Mouse (Mus musculus): ENCODE results near the gene Spata17. TPM values are rescaled to one million over a fixed set of nuclear protein-coding genes. Genes with fewer than 3 reads are reported as not detected.
"Not testable (repeated sequence)": the region's sequence is repeated elsewhere in the genome, so short reads cannot be mapped to it uniquely, and the experiment has no call there.

Gene Spata17
- polyA plus RNA-seq, 1 experiment from 2014 or later = 1.2 TPM

GRCm38 (mm10) chr1:187155658-187156057, 59.6 kb downstream of the Spata17 start:
- H3K27me3 ChIP-seq = no peaks in the 10 kb centered on the region
- ATAC-seq (ENCODE audit: low FRiP score) = no peak
- H3K9me3 ChIP-seq = no peaks in the 10 kb centered on the region
- H3K4me1 ChIP-seq = no peaks in the 10 kb centered on the region
- H3K27ac ChIP-seq = no peak overlapping the region
- no peaks in the 10 kb centered on the region for H3K36me3 ChIP-seq (replicated peaks)
- no peak overlapping the region for H3K4me3 ChIP-seq (replicated peaks)
- H3K4me2 ChIP-seq = no peak overlapping the region
- H3K9ac ChIP-seq = no peak overlapping the region

DNA sequence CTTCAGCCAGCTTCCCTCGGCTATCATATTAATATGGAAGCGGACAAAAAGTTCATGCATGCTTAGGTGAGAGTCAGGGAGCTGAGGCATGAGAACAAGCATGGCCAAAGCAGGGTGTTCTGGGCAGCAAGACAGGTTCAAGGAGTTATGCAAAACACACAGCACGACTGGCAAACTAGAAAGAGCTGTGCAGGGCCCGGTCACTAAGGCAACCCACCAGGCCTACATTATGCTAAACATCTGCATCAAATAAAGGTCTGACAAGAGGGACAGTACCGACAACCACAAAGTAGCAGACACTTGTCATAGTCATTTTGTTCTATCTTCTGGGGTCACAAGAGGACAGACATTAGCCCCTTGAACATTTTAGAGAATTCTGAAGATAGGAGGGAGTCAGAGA, 61.6 kb downstream of the Spata17 start:
- H3K4me1 ChIP-seq = no peaks in the 10 kb centered on the region
- H3K27me3 ChIP-seq = no peaks in the 10 kb centered on the region
- H3K27ac ChIP-seq = no peak overlapping the region
- no peak overlapping the region for H3K4me3 ChIP-seq (replicated peaks)
- no peaks in the 10 kb centered on the region for H3K36me3 ChIP-seq (replicated peaks)
- H3K4me2 ChIP-seq = no peak overlapping the region
- H3K9ac ChIP-seq = no peak overlapping the region
- H3K9me3 ChIP-seq = no peaks in the 10 kb centered on the region
- ATAC-seq (ENCODE audit: low FRiP score) = no peak
- 66% methylated on average over 5 of the region's 5 CpGs for WGBS

- H3K9ac ChIP-seq = no peak overlapping the region
- 94% methylated on average over 2 of the region's 2 CpGs for WGBS
- no peaks in the 10 kb centered on the region for H3K4me1 ChIP-seq
- no peak for ATAC-seq (ENCODE audit: low FRiP score)
- no peaks in the 10 kb centered on the region for H3K9me3 ChIP-seq
- no peaks in the 10 kb centered on the region for H3K27me3 ChIP-seq
- H3K27ac ChIP-seq = no peak overlapping the region
- H3K36me3 ChIP-seq (replicated peaks) = no peaks in the 10 kb centered on the region
- no peak overlapping the region for H3K4me2 ChIP-seq
- no peak overlapping the region for H3K4me3 ChIP-seq (replicated peaks)
Observed at GRCm38 (mm10) chr1:187152571-187152970, 62.7 kb downstream of the Spata17 start.

DNA sequence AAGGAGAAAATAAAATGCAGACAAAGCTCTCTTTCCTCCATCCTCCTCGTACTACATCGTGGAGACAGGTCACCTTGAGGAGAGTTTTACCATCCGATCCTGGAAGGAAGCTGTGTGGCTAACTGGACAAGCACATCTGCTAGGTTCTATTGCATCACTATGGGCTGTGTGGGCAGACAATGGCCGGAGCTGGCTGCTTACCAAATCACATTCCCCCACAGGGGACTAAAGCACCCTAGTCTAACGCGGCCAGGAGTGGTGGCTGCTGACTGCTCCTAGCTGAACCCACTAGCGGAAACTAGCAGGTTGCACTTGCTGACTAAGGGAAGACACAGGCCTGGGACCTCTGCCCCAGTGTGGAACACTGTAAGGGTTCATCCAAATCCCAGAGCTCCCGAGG, 72.3 kb downstream of the Spata17 start:
- Histone ChIP-seq H3K36me3 (replicated peaks) (no peaks in the 10 kb centered on the region), H3K27me3 (no peaks in the 10 kb centered on the region), H3K4me3 (replicated peaks) (no peak overlapping the region), H3K9ac (no peak overlapping the region), H3K9me3 (no peaks in the 10 kb centered on the region), H3K4me2 (no peak overlapping the region), H3K4me1 (no peaks in the 10 kb centered on the region), H3K27ac (no peak overlapping the region)
- ATAC-seq (ENCODE audit: low FRiP score) = no peak
- 73% methylated on average over 8 of the region's 8 CpGs for WGBS

- 35% methylated on average over 6 of the region's 6 CpGs for WGBS
- peak; percentile 39; the same call in 1 of the 2 replicates for ATAC-seq (ENCODE audit: low FRiP score)
- no peak overlapping the region for H3K4me3 ChIP-seq (replicated peaks)
- H3K9me3 ChIP-seq = no peaks in the 10 kb centered on the region
- H3K4me1 ChIP-seq = no peaks in the 10 kb centered on the region
- H3K27me3 ChIP-seq = no peaks in the 10 kb centered on the region
- no peaks in the 10 kb centered on the region for H3K36me3 ChIP-seq (replicated peaks)
- H3K9ac ChIP-seq = no peak overlapping the region
- H3K4me2 ChIP-seq = no peak overlapping the region
- no peak overlapping the region for H3K27ac ChIP-seq
Observed at GRCm38 (mm10) chr1:187137426-187137825, 77.8 kb downstream of the Spata17 start.

- WGBS = 88% methylated on average over 6 of the region's 6 CpGs
- no peak overlapping the region for H3K4me2 ChIP-seq
- H3K27me3 ChIP-seq = no peaks in the 10 kb centered on the region
- H3K36me3 ChIP-seq (replicated peaks) = no peaks in the 10 kb centered on the region
- H3K4me1 ChIP-seq = no peaks in the 10 kb centered on the region
- no peak overlapping the region for H3K9ac ChIP-seq
- H3K4me3 ChIP-seq (replicated peaks) = no peak overlapping the region
- H3K27ac ChIP-seq = no peak overlapping the region
- no peak for ATAC-seq (ENCODE audit: low FRiP score)
- H3K9me3 ChIP-seq = no peaks in the 10 kb centered on the region
Observed at GRCm38 (mm10) chr1:187135887-187136286, 79.4 kb downstream of the Spata17 start.

DNA sequence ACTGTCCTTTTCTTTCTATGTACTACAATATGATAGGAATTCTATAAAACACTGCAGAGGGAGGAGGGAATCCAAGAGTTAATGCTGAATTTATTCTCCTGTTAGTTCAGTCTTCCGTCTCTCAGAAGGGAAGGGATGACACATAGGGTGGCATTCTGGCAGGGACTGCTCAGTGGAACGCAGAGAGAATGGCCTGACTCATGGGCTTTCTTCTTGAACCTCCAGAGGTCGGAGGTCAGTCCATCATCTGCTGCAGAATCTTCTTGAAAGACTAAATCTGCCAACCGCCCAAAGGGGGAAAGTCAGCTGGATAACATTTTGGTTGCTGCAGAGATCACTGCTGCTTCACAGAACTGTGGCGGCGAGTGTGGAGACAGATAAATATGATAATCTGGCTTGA, 81.4 kb downstream of the Spata17 start:
- Histone ChIP-seq H3K9me3 (no peaks in the 10 kb centered on the region), H3K27me3 (no peaks in the 10 kb centered on the region), H3K27ac (no peak overlapping the region), H3K4me2 (no peak overlapping the region), H3K4me1 (no peaks in the 10 kb centered on the region), H3K4me3 (replicated peaks) (no peak overlapping the region), H3K9ac (no peak overlapping the region), H3K36me3 (replicated peaks) (no peaks in the 10 kb centered on the region)
- WGBS = 75% methylated on average over 6 of the region's 6 CpGs
- no peak for ATAC-seq (ENCODE audit: low FRiP score)

- no peaks in the 10 kb centered on the region for H3K36me3 ChIP-seq (replicated peaks)
- H3K4me2 ChIP-seq = no peak overlapping the region
- ATAC-seq (ENCODE audit: low FRiP score) = no peak
- no peak overlapping the region for H3K27ac ChIP-seq
- no peaks in the 10 kb centered on the region for H3K4me1 ChIP-seq
- H3K9me3 ChIP-seq = no peaks in the 10 kb centered on the region
- 88% methylated on average over 4 of the region's 4 CpGs for WGBS
- no peak overlapping the region for H3K4me3 ChIP-seq (replicated peaks)
- no peak overlapping the region for H3K9ac ChIP-seq
- H3K27me3 ChIP-seq = no peaks in the 10 kb centered on the region
Observed at GRCm38 (mm10) chr1:187132348-187132747, 82.9 kb downstream of the Spata17 start.

DNA sequence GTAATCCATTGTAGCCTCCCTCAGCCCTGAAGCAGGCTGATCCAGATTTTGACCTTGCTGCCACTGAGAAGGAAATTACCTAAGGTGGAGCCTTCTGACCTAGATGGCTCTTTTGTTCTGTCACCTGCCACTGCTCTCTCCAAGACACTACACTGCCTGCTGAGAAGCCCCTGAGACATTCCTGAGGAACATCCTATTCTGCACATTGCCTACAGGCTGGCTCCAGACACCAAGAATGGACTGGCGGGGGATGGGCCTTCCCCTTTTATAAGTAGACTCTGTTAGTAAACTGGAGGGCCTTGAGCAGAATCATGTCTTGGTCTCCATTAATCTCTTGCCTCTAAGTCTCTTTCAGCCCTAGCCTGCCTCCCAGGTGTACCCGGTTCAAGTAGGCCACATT, 87.7 kb downstream of the Spata17 start:
- not testable (repeated sequence) for H3K4me3 ChIP-seq (replicated peaks); H3K36me3 ChIP-seq (replicated peaks); H3K9me3 ChIP-seq; H3K4me1 ChIP-seq; H3K27me3 ChIP-seq; H3K27ac ChIP-seq; H3K9ac ChIP-seq; H3K4me2 ChIP-seq; ATAC-seq (ENCODE audit: low FRiP score)
- 86% methylated on average over 2 of the region's 2 CpGs for WGBS

DNA sequence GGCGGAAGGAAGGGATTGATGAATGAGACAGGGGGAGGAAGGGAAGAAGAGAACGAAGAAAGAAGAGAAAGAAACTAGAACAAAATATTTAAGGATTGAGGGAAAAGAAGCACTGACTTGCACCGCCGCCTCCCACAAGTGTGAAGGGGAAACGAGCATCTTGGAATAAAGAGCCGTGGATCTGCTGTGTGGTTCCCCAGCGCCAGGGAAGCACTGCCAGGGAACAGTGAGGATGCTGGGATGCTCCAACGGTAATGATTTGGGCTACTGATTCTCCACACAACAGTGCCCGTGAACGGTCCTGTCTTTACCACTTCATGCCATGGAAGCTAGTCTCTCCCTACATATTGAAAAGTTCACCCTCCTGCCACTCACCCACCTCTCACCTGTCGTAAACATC, 89.5 kb downstream of the Spata17 start:
- Histone ChIP-seq H3K36me3 (replicated peaks) (no peaks in the 10 kb centered on the region), H3K4me1 (no peaks in the 10 kb centered on the region), H3K27me3 (no peaks in the 10 kb centered on the region), H3K9ac (no peak overlapping the region), H3K27ac (no peak overlapping the region), H3K4me2 (no peak overlapping the region), H3K4me3 (replicated peaks) (no peak overlapping the region), H3K9me3 (no peaks in the 10 kb centered on the region)
- 86% methylated on average over 11 of the region's 11 CpGs for WGBS
- ATAC-seq (ENCODE audit: low FRiP score) = no peak

DNA sequence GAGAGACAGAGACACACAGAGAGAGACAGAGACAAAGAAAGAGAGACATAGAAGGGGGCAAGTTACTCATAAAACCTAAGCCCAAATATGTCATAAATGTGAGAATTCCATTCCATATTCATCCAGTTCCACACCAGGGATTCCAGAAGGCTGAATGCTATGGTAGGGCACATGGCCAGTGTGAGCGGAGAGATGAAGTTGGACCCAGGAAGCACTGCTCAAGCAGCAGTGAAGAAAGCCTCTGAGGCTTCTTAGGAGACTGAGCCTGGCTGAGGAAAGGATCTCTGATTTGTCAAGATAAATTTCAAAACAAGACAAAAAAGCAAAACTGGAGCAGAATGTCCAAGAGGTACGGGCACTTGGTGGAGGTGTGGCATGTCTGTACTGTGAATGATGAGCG, 90.3 kb downstream of the Spata17 start:
- H3K4me1 ChIP-seq = no peaks in the 10 kb centered on the region
- no peaks in the 10 kb centered on the region for H3K27me3 ChIP-seq
- no peak overlapping the region for H3K4me2 ChIP-seq
- H3K4me3 ChIP-seq (replicated peaks) = no peak overlapping the region
- H3K9ac ChIP-seq = no peak overlapping the region
- ATAC-seq (ENCODE audit: low FRiP score) = no peak
- H3K9me3 ChIP-seq = no peaks in the 10 kb centered on the region
- WGBS = 80% methylated on average over 3 of the region's 3 CpGs
- H3K27ac ChIP-seq = no peak overlapping the region
- H3K36me3 ChIP-seq (replicated peaks) = no peaks in the 10 kb centered on the region

- WGBS = 95% methylated on average over 6 of the region's 6 CpGs
- no peaks in the 10 kb centered on the region for H3K4me1 ChIP-seq
- H3K36me3 ChIP-seq (replicated peaks) = no peaks in the 10 kb centered on the region
- H3K27ac ChIP-seq = no peak overlapping the region
- no peak overlapping the region for H3K4me2 ChIP-seq
- H3K9me3 ChIP-seq = no peaks in the 10 kb centered on the region
- ATAC-seq (ENCODE audit: low FRiP score) = no peak
- H3K4me3 ChIP-seq (replicated peaks) = no peak overlapping the region
- H3K27me3 ChIP-seq = no peaks in the 10 kb centered on the region
- H3K9ac ChIP-seq = no peak overlapping the region
Observed at GRCm38 (mm10) chr1:187119300-187119699, 96.0 kb downstream of the Spata17 start.

DNA sequence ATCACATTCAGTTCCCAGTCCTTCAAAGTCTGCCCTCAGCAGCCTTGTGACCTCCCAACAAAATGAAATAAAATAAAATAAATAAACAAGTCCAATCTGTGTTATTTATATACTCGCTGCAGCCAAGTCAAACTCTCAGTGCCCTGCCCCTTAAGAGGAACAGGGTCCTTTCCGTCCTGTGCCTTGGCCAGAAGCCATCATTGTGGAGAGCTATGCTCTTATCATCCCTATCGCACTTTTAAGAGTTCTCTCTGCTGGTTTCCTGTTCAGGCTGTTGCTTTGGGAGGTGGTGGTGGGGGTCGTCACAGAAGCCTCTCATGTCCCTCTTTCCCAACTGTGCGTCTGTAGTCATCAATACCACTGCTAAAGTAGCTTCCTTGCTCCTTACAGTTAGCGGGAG, 97.2 kb downstream of the Spata17 start:
- H3K27me3 ChIP-seq = no peaks in the 10 kb centered on the region

DNA sequence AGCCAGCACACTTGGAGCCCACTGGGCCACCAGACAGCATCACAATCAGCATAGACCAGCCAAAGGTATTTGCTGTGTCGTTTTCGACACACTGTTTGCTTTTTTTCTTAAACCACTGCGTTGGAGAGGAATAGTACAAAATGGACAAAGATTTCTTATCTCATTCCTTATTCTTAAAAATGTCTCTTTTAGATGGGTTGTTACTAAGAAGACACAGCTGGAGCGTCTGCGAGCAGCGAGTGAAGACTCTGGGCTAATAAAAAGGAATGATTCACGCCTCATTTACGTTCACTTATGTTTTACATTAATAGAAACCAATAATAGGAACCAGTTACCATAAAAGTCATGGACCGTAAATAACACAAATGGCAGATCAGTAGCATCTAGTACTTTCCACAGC, 101.5 kb downstream of the Spata17 start:
- WGBS = 86% methylated on average over 9 of the region's 9 CpGs
- no peak overlapping the region for H3K27ac ChIP-seq

More for the DNA sequence above, 97.2 kb downstream of the Spata17 start:
- H3K27ac ChIP-seq = no peak overlapping the region
- ATAC-seq (ENCODE audit: low FRiP score) = no peak
- 87% methylated on average over 6 of the region's 6 CpGs for WGBS
- H3K9ac ChIP-seq = no peak overlapping the region
- H3K4me1 ChIP-seq = no peaks in the 10 kb centered on the region
- no peak overlapping the region for H3K4me3 ChIP-seq (replicated peaks)
- no peak overlapping the region for H3K4me2 ChIP-seq
- no peaks in the 10 kb centered on the region for H3K9me3 ChIP-seq
- H3K36me3 ChIP-seq (replicated peaks) = no peaks in the 10 kb centered on the region

More for the DNA sequence above, 101.5 kb downstream of the Spata17 start:
- H3K36me3 ChIP-seq (replicated peaks) = no peaks in the 10 kb centered on the region
- H3K4me3 ChIP-seq (replicated peaks) = no peak overlapping the region
- no peak for ATAC-seq (ENCODE audit: low FRiP score)
- no peaks in the 10 kb centered on the region for H3K9me3 ChIP-seq
- H3K4me2 ChIP-seq = no peak overlapping the region
- H3K27me3 ChIP-seq = no peaks in the 10 kb centered on the region
- H3K9ac ChIP-seq = no peak overlapping the region
- no peaks in the 10 kb centered on the region for H3K4me1 ChIP-seq
